Mouse (Mus musculus) CH12.LX (cell line): ENCODE data around the gene Armc12. TPM values are rescaled to one million over a fixed set of nuclear protein-coding genes. Genes with fewer than 3 reads are reported as not detected.

ENCODE experiments used
- DNase-seq: peaks from one replicate; pipeline ENCODE4 v3.0.0-alpha.2; 2013; ENCODE audit errors: extremely low read depth
- H3K27ac ChIP-seq: 2 replicates; pipeline ENCODE4 v1.5.1; 2012; ENCODE audit warnings: low read depth, mild to moderate bottlenecking, control low read depth, moderate library complexity; ENCODE audit not compliant: insufficient read depth
- H3K27me3 ChIP-seq: replicated peaks from 2 replicates; pipeline ENCODE3; 2012; ENCODE audit warnings: inconsistent platforms
- H3K36me3 ChIP-seq, 2 experiments: replicated peaks in 1 of 2; 2 replicates each; pipeline versions ENCODE3 to v1.6.1; 2012; ENCODE audit warnings: inconsistent platforms in 1 of 2, low read length in 1 of 2, mild to moderate bottlenecking in 1 of 2, mixed read lengths in 1 of 2, moderate library complexity in 1 of 2; ENCODE audit not compliant: control insufficient read depth in 1 of 2, insufficient read depth in 1 of 2
- H3K4me1 ChIP-seq, 2 experiments: 2 replicates each; pipeline ENCODE4 v1.6.1; 2012; ENCODE audit warnings: inconsistent platforms in 1 of 2, moderate library complexity in 1 of 2; ENCODE audit not compliant: insufficient read depth in 2 of 2, control insufficient read depth in 1 of 2
- H3K4me2 ChIP-seq: 2 replicates; pipeline ENCODE4 v1.6.1; 2012; ENCODE audit warnings: low read depth, mild to moderate bottlenecking, control low read depth; ENCODE audit not compliant: poor library complexity, insufficient read depth, severe bottlenecking
- H3K4me3 ChIP-seq, 3 experiments: fragments of 150-350 bp in 1 of 3; sonication (generic) in 1 of 3; replicated peaks in 1 of 3; 2 replicates each; pipeline versions ENCODE3 to v1.5.1; 2011 to 2012; ENCODE audit warnings: low read depth in 2 of 3, low read length in 2 of 3, mild to moderate bottlenecking in 2 of 3, moderate library complexity in 2 of 3, control low read depth in 1 of 3, improper control_type of control experiment in 1 of 3, inconsistent platforms in 1 of 3, mixed read lengths in 1 of 3; ENCODE audit not compliant: poor library complexity in 1 of 3
- H3K79me2 ChIP-seq: replicated peaks from 2 replicates; pipeline ENCODE4 v1.6.1; 2012; ENCODE audit warnings: mild to moderate bottlenecking, moderate library complexity; ENCODE audit not compliant: control insufficient read depth, poor library complexity, insufficient read depth, severe bottlenecking; ENCODE audit errors: extremely low read depth
- H3K9ac ChIP-seq: 2 replicates; pipeline ENCODE4 v1.6.1; 2012; ENCODE audit warnings: low read depth, mild to moderate bottlenecking, control low read depth, moderate library complexity; ENCODE audit not compliant: insufficient read depth
- H3K9me3 ChIP-seq: replicated peaks from 2 replicates; pipeline ENCODE3; 2012; ENCODE audit warnings: low read length, inconsistent platforms, mixed read lengths
- BHLHE40 ChIP-seq: IDR thresholded peaks from 2 replicates; pipeline ENCODE4 v1.6.1; 2011; ENCODE audit warnings: mild to moderate bottlenecking, low read depth, low read length, improper control_type of control experiment
- CHD1 ChIP-seq: IDR thresholded peaks from 2 replicates; pipeline ENCODE4 v1.6.1; 2012; ENCODE audit warnings: low read depth, low read length, improper control_type of control experiment, inconsistent platforms
- E2F4 ChIP-seq: IDR thresholded peaks from 2 replicates; pipeline ENCODE4 v1.6.1; 2011; ENCODE audit warnings: low read depth, low read length, improper control_type of control experiment; ENCODE audit not compliant: insufficient replicate concordance
- ELF1 ChIP-seq: IDR thresholded peaks from 2 replicates; pipeline ENCODE4 v1.6.1; 2014; ENCODE audit warnings: low read depth, mild to moderate bottlenecking, inconsistent platforms, low read length, improper control_type of control experiment
- EP300 ChIP-seq: IDR thresholded peaks from 2 replicates; pipeline ENCODE4 v1.6.1; 2011; ENCODE audit warnings: low read length, improper control_type of control experiment
- GABPA ChIP-seq: IDR thresholded peaks from 2 replicates; pipeline ENCODE4 v1.6.1; 2012; ENCODE audit warnings: low read depth, low read length, improper control_type of control experiment, inconsistent platforms; ENCODE audit not compliant: insufficient replicate concordance
- HCFC1 ChIP-seq: IDR thresholded peaks from 2 replicates; pipeline ENCODE4 v1.6.1; 2012; ENCODE audit warnings: low read depth, mild to moderate bottlenecking, inconsistent platforms, low read length, improper control_type of control experiment
- JUN ChIP-seq: IDR thresholded peaks from 2 replicates; pipeline ENCODE4 v1.6.1; 2011; ENCODE audit warnings: low read depth, mild to moderate bottlenecking, low read length, improper control_type of control experiment, moderate library complexity; ENCODE audit not compliant: insufficient read depth
- MAZ ChIP-seq: IDR thresholded peaks from 2 replicates; pipeline ENCODE4 v1.6.1; 2012; ENCODE audit warnings: low read depth, mild to moderate bottlenecking, inconsistent platforms, low read length, improper control_type of control experiment, moderate library complexity
- MEF2A ChIP-seq: IDR thresholded peaks from 2 replicates; pipeline ENCODE4 v1.6.1; 2014; ENCODE audit warnings: low read depth, mild to moderate bottlenecking, inconsistent platforms, low read length, improper control_type of control experiment, borderline replicate concordance
- NRF1 ChIP-seq: IDR thresholded peaks from 2 replicates; pipeline ENCODE4 v1.6.1; 2014; ENCODE audit warnings: low read depth, mild to moderate bottlenecking, inconsistent platforms, low read length, improper control_type of control experiment, moderate library complexity
- PAX5 ChIP-seq: IDR thresholded peaks from 2 replicates; pipeline ENCODE4 v1.6.1; 2012; ENCODE audit warnings: low read length, inconsistent platforms, mixed read lengths
- POLR2A ChIP-seq: IDR thresholded peaks from 2 replicates; pipeline ENCODE4 v1.6.1; 2011; ENCODE audit warnings: low read depth, mild to moderate bottlenecking, improper control_type of control experiment, low read length
- POLR2AphosphoS2 ChIP-seq: IDR thresholded peaks from 2 replicates; pipeline ENCODE4 v1.6.1; 2011; ENCODE audit warnings: low read depth, low read length, improper control_type of control experiment
- RAD21 ChIP-seq: IDR thresholded peaks from 2 replicates; pipeline ENCODE4 v1.6.1; 2011; ENCODE audit warnings: low read depth, mild to moderate bottlenecking, low read length, improper control_type of control experiment, moderate library complexity
- SIN3A ChIP-seq: IDR thresholded peaks from 2 replicates; pipeline ENCODE4 v1.6.1; 2012; ENCODE audit warnings: low read length, improper control_type of control experiment, inconsistent platforms
- SMC3 ChIP-seq: IDR thresholded peaks from 2 replicates; pipeline ENCODE4 v1.6.1; 2011; ENCODE audit warnings: low read depth, low read length, improper control_type of control experiment
- TBP ChIP-seq: conservative IDR thresholded peaks from 2 replicates; pipeline ENCODE4 v1.6.1; 2011; ENCODE audit warnings: low read depth, low read length, improper control_type of control experiment
- TCF12 ChIP-seq: IDR thresholded peaks from 2 replicates; pipeline ENCODE4 v1.6.1; 2014; ENCODE audit warnings: low read depth, mild to moderate bottlenecking, inconsistent platforms, low read length, improper control_type of control experiment
- UBTF ChIP-seq: IDR thresholded peaks from 2 replicates; pipeline ENCODE4 v1.6.1; 2012; ENCODE audit warnings: low read depth, mild to moderate bottlenecking, inconsistent platforms, low read length, improper control_type of control experiment, moderate library complexity
- ZMIZ1 ChIP-seq: IDR thresholded peaks from 2 replicates; pipeline ENCODE4 v1.6.1; 2012; ENCODE audit warnings: low read depth, mild to moderate bottlenecking, inconsistent platforms, low read length, improper control_type of control experiment
- dilution Hi-C: fragments of 300-500 bp; cut with MboI; formaldehyde crosslinking; loops from 2 replicates; pipeline ENCODE4 v1.14.3; 2020; ENCODE audit warnings: low sequenced_read_pairs; ENCODE audit not compliant: extremely low pct_unique_long_range_greater_than_20kb, extremely low pct_ligation_motif_present
- in situ Hi-C: fragments of 300-500 bp; cut with MboI; formaldehyde crosslinking; loops from 3 replicates; pipeline ENCODE4 v1.14.3; 2019; ENCODE audit warnings: low sequenced_read_pairs, low pct_ligation_motif_present, low pct_unique_long_range_greater_than_20kb, mixed read lengths
- polyA plus RNA-seq: library from polyadenylated mRNA; unstranded; fragments of >175 nt; gene quantifications from 2 replicates; pipeline ENCODE4 v1.2.1, GENCODE M21; 2012; ENCODE audit warnings: low read depth; ENCODE audit not compliant: insufficient read length
- total RNA-seq, 2 experiments: library from RNA; depleted of rRNA; stranded (reverse); fragments of 300-350 nt in 1 of 2; fragments of >200 nt in 1 of 2; gene quantifications; 2 replicates each; pipeline ENCODE4 v1.2.3; 2012 to 2014

Gene Armc12
- total and polyA plus RNA-seq, 3 experiments: not detected

- no peak overlapping the region for H3K4me2 ChIP-seq
- H3K36me3 ChIP-seq: no peaks in the 10 kb centered on the region
- no peaks in the 10 kb centered on the region for H3K27me3 ChIP-seq
- in situ Hi-C loops: loop anchor here (25.0 kb wide), 1 partner anchor 295 kb away; the partner anchor contains the start of gene Def6
- H3K4me3 ChIP-seq: no peak overlapping the region
- DNase-seq: no peak
- H3K79me2 ChIP-seq: no peaks in the 10 kb centered on the region
- H3K4me1 ChIP-seq: peaks cover 11 to 35% of the 10 kb centered on the region in 2 experiments
- H3K9ac ChIP-seq: no peak overlapping the region
- dilution Hi-C loops: no loop called here
- no peaks in the 10 kb centered on the region for H3K9me3 ChIP-seq
- no peak for TF ChIP-seq TCF12
- TF ChIP-seq PAX5: no peak
- TF ChIP-seq TBP: no peak
- TF ChIP-seq CHD1: no peak
- TF ChIP-seq SIN3A: no peak
- TF ChIP-seq ELF1: no peak
- TF ChIP-seq POLR2A: no peak
- no peak for TF ChIP-seq BHLHE40
- TF ChIP-seq MAZ: no peak
- TF ChIP-seq ZMIZ1: no peak
- no peak for TF ChIP-seq GABPA
- no peak for TF ChIP-seq RAD21
- no peak for TF ChIP-seq MEF2A
- H3K27ac ChIP-seq: no peak overlapping the region
Measured at GRCm38 (mm10) chr17:28506895-28507294, 23.7 kb upstream of the Armc12 start.

GRCm38 (mm10) chr17:28507496-28507895 lies 23.1 kb upstream of the Armc12 start:
- in situ Hi-C loops (loop anchor here (25.0 kb wide), 1 partner anchor 295 kb away; the partner anchor contains the start of gene Def6), dilution Hi-C loops (no loop called here)
- H3K36me3 ChIP-seq: no peaks in the 10 kb centered on the region
- no peak overlapping the region for H3K4me3 ChIP-seq
- H3K4me2 ChIP-seq: no peak overlapping the region
- no peak overlapping the region for H3K9ac ChIP-seq
- H3K4me1 ChIP-seq: peaks cover 11 to 36% of the 10 kb centered on the region in 2 experiments
- no peak for TF ChIP-seq EP300
- TF ChIP-seq E2F4: no peak
- TF ChIP-seq NRF1: no peak
- no peak for TF ChIP-seq MAZ
- no peak for TF ChIP-seq ZMIZ1
- TF ChIP-seq HCFC1: no peak
- TF ChIP-seq SMC3: no peak
- TF ChIP-seq ELF1: no peak
- no peak for TF ChIP-seq PAX5
- no peak for TF ChIP-seq RAD21
- no peak for TF ChIP-seq POLR2AphosphoS2
- TF ChIP-seq TCF12: no peak
- TF ChIP-seq JUN: no peak
- TF ChIP-seq UBTF: no peak
- no peaks in the 10 kb centered on the region for H3K79me2 ChIP-seq
- no peaks in the 10 kb centered on the region for H3K27me3 ChIP-seq
- no peaks in the 10 kb centered on the region for H3K9me3 ChIP-seq
- H3K27ac ChIP-seq: no peak overlapping the region
- DNase-seq: no peak
